Mouse (Mus musculus): Measurements from ENCODE around the gene Tifab.

Tifab gene

GRCm38 (mm10) chr13:56176310-56176709, 2.4 kb downstream of the Tifab start:
- no peak for DNase-seq (ENCODE audit: low read depth in 2 of 2, low spot score in 2 of 2)

- DNase-seq (ENCODE audit: low read depth in 2 of 2, low spot score in 2 of 2) = no peak
These were observed 2.8 kb downstream of the Tifab start for GRCm38 (mm10) chr13:56175848-56176247.

GRCm38 (mm10) chr13:56172901-56173545, 5.7 kb downstream of the Tifab start:
- no peak for DNase-seq (ENCODE audit: low read depth in 2 of 2, low spot score in 2 of 2)

GRCm38 (mm10) chr13:56172106-56172505, 6.6 kb downstream of the Tifab start:
- no peak for DNase-seq (ENCODE audit: low read depth in 2 of 2, low spot score in 2 of 2)

GRCm38 (mm10) chr13:56168403-56168781, 10.3 kb downstream of the Tifab start:
- DNase-seq (ENCODE audit: low read depth in 2 of 2, low spot score in 2 of 2) = no peak

GRCm38 (mm10) chr13:56167446-56168402, 11.0 kb downstream of the Tifab start:
- no peak for DNase-seq (ENCODE audit: low read depth in 2 of 2, low spot score in 2 of 2)

GRCm38 (mm10) chr13:56165561-56165960, 13.1 kb downstream of the Tifab start:
- no peak for DNase-seq (ENCODE audit: low read depth in 2 of 2, low spot score in 2 of 2)

GRCm38 (mm10) chr13:56164372-56164771, 14.3 kb downstream of the Tifab start:
- DNase-seq (ENCODE audit: low read depth in 2 of 2, low spot score in 2 of 2) = no peak

- no peak for DNase-seq (ENCODE audit: low read depth in 2 of 2, low spot score in 2 of 2)
These were observed 14.9 kb downstream of the Tifab start for GRCm38 (mm10) chr13:56163751-56164150.

GRCm38 (mm10) chr13:56162859-56163258, 15.8 kb downstream of the Tifab start:
- DNase-seq (ENCODE audit: low read depth in 2 of 2, low spot score in 2 of 2) = no peak

GRCm38 (mm10) chr13:56159614-56160363, 18.9 kb downstream of the Tifab start:
- DNase-seq (ENCODE audit: low read depth in 2 of 2, low spot score in 2 of 2) = no peak

GRCm38 (mm10) chr13:56159016-56159601, 19.6 kb downstream of the Tifab start:
- no peak for DNase-seq (ENCODE audit: low read depth in 2 of 2, low spot score in 2 of 2)

GRCm38 (mm10) chr13:56155671-56156070, 23.0 kb downstream of the Tifab start:
- DNase-seq (ENCODE audit: low read depth in 2 of 2, low spot score in 2 of 2) = no peak

- no peak for DNase-seq (ENCODE audit: low read depth in 2 of 2, low spot score in 2 of 2)
These were observed 23.6 kb downstream of the Tifab start for GRCm38 (mm10) chr13:56155048-56155447.

GRCm38 (mm10) chr13:56152773-56153460, 25.8 kb downstream of the Tifab start:
- no peak for DNase-seq (ENCODE audit: low read depth in 2 of 2, low spot score in 2 of 2)

- peak; percentile 55 to 68 for DNase-seq (ENCODE audit: low read depth in 2 of 2, low spot score in 2 of 2)
These were observed 27.1 kb downstream of the Tifab start for GRCm38 (mm10) chr13:56151404-56152226.

GRCm38 (mm10) chr13:56145523-56145922, 33.2 kb downstream of the Tifab start:
- DNase-seq (ENCODE audit: low read depth in 2 of 2, low spot score in 2 of 2) = peak; percentile 39 to 48

GRCm38 (mm10) chr13:56144021-56144420, 34.7 kb downstream of the Tifab start:
- no peak for DNase-seq (ENCODE audit: low read depth in 2 of 2, low spot score in 2 of 2)

GRCm38 (mm10) chr13:56143151-56143513, 35.6 kb downstream of the Tifab start:
- no peak for DNase-seq (ENCODE audit: low read depth in 2 of 2, low spot score in 2 of 2)
